Mouse (Mus musculus): ENCODE measurements around the gene Cacna2d2.

DNA sequence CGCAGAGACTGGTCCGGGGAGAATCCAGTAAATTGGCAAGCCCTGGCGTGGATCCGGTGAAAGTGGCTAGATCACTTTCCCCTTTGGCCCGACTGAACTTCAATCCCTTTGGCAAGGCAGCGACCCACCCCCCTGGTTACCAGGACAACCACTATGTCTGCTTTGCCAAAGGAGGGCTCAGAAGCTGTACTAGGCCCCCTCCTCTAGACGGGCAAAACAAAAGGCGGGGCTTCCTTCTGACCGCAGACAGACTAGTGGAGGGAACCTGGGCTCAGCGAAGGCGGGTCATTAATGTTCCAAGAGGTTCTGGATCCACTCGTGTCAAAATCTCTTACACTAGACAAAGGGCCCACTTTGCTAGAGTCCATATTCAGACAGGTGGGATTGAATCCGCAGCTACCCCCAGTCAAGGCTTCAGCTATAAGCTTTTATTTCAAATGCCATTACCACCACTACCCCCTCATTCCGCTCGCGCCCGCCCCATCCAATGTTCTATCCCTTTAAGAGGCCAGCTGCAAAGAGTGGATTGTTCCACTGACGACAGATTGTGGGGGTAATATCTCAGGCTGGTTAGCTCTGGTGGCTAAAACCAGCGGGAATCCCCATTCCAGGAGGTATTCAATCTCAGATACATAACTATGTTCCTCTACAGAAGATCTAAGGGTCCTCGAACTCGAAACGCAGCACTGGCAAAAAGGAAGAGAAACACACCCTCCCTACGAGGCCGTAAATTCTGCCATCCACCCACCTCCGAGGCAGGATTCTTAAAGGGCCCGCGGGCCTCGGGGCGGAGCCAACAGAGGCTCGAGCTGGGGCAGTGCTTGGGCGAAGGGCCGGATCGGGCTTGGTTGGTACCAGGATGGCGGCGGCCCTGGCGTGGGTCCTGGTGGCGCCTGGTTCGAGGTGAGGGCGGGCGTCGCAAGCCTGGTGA lies 169.2 kb downstream of the Cacna2d2 start:
- no peak for TF ChIP-seq USF1 (IDR thresholded peaks at IDR 0.05; ENCODE audit: low read depth, low read length)
- TF ChIP-seq ETS1 (IDR thresholded peaks at IDR 0.05; ENCODE audit: low read depth, low read length), result 0 out of 2 replicates have a peak, but pooled peaks have one; percentile 9
- no peak for TF ChIP-seq MEF2A (IDR thresholded peaks at IDR 0.05; ENCODE audit: extremely low read depth, insufficient replicate concordance, low read depth, low read length, poor library complexity, severe bottlenecking)
- TF ChIP-seq MYC (IDR thresholded peaks at IDR 0.05; ENCODE audit: low read depth, low read length), result no peak
- no peak for TF ChIP-seq MAX (IDR thresholded peaks at IDR 0.05; ENCODE audit: low read length)
- peak; percentile 45 to 52; a peak in 1 of 4 replicates for TF ChIP-seq POLR2A (IDR thresholded peaks at IDR 0.05; ENCODE audit: control insufficient read depth in 1 of 2, insufficient read depth in 1 of 2, low read depth in 1 of 2, low read length in 2 of 2, poor library complexity in 1 of 2)
- no peak for TF ChIP-seq EP300 (IDR thresholded peaks at IDR 0.05; ENCODE audit: low read depth in 1 of 2, low read length in 2 of 2)
- TF ChIP-seq MYB (IDR thresholded peaks at IDR 0.05; ENCODE audit: low read depth, low read length), result no peak
- TF ChIP-seq ZMIZ1 (IDR thresholded peaks at IDR 0.05; ENCODE audit: low read depth, low read length), result no peak
- TF ChIP-seq CHD1 (IDR thresholded peaks at IDR 0.05; ENCODE audit: low read depth, low read length), result peak; percentile 99
